Mouse (Mus musculus) heart, embryonic 13.5 days (tissue): Measurements from ENCODE around the gene Adap1. TPM values are rescaled to one million over a fixed set of nuclear protein-coding genes. Genes with fewer than 3 reads are reported as not detected.

Source experiments
- ATAC-seq: fragments of 200-750 bp; cut with Nextera tagmentation; 2 replicates; pipeline ENCODE4 v1.8.0; 2017; ENCODE audit warnings: moderate TSS enrichment; ENCODE audit not compliant: insufficient number of reproducible peaks, low FRiP score, low TSS enrichment; ENCODE audit errors: extremely low read depth
- H3K27ac ChIP-seq: fragments of 300-500 bp; sonication (generic); replicated peaks from 2 replicates; pipeline ENCODE4 v1.5.1; 2015; ENCODE audit warnings: moderate library complexity, mild to moderate bottlenecking, inconsistent platforms
- H3K27me3 ChIP-seq: fragments of 300-500 bp; sonication (generic); replicated peaks from 2 replicates; pipeline ENCODE4 v1.6.1; 2015; ENCODE audit warnings: mild to moderate bottlenecking, inconsistent platforms
- H3K36me3 ChIP-seq: fragments of 300-500 bp; sonication (generic); 2 replicates; pipeline ENCODE4 v1.6.1; 2015; ENCODE audit warnings: mild to moderate bottlenecking, inconsistent platforms
- H3K4me1 ChIP-seq: fragments of 300-500 bp; sonication (generic); 2 replicates; pipeline ENCODE4 v1.6.1; 2015; ENCODE audit warnings: inconsistent platforms
- H3K4me2 ChIP-seq: fragments of 300-500 bp; sonication (generic); 2 replicates; pipeline ENCODE4 v1.6.1; 2015; ENCODE audit warnings: inconsistent platforms, mild to moderate bottlenecking, moderate library complexity
- H3K4me3 ChIP-seq: fragments of 300-500 bp; sonication (generic); 2 replicates; pipeline ENCODE4 v1.5.1; 2015; ENCODE audit warnings: moderate library complexity, mild to moderate bottlenecking, inconsistent platforms
- H3K9ac ChIP-seq: fragments of 300-500 bp; sonication (generic); 2 replicates; pipeline ENCODE4 v1.6.1; 2015; ENCODE audit warnings: inconsistent platforms, mild to moderate bottlenecking, moderate library complexity
- H3K9me3 ChIP-seq: fragments of 300-500 bp; sonication (generic); 2 replicates; pipeline ENCODE4 v1.6.1; 2016; ENCODE audit warnings: inconsistent platforms
- WGBS: fragments of 180-500 bp; shearing (Covaris S2); methylation state at CpG from one replicate; pipeline ENCODE4 v1.1.7; 2015; ENCODE audit warnings: mixed read lengths; 5-methylcytosine and 5-hydroxymethylcytosine counted together
- polyA plus RNA-seq: library from polyadenylated mRNA; unstranded; fragments of >200 nt; fragmentation: Nextera tagmentation; extraction: Ambion mirVana; gene quantifications from 2 replicates; pipeline ENCODE4 v1.2.1, GENCODE M21; 2015

The Adap1 gene
- polyA plus RNA-seq, 1 experiment from 2014 or later: 0.70 TPM

- H3K4me2 ChIP-seq: peak overlapping the region; percentile 94; the same call in 1 of the 2 replicates
- 61% methylated on average over 6 of the region's 6 CpGs for WGBS
- H3K27ac ChIP-seq: peak overlapping the region; percentile 86
Measured at GRCm38 (mm10) chr5:139255777-139256176, 69.6 kb downstream of the Adap1 start.

DNA sequence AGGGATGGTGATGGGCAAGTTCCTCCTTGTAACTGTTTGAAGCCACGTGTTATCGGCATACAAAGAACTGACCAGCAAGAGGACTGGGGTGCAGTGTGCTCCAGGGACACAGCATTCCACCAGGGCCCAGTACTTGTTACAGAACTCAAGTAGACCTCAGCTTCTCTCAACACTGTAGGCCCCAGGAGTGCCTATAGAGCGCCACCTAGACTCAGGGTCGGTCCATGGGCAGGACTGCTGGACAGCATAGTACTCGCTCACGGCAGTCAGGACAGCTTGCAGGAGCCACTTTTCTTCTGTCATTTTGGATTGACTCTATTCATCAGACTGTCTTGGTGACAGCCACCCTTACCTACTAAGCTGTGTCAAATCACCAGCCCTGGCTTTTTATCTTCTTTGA lies 70.5 kb downstream of the Adap1 start:
- Histone ChIP-seq H3K4me2 (peak overlapping the region; percentile 94), H3K27me3 (no peaks in the 10 kb centered on the region), H3K9me3 (no peaks in the 10 kb centered on the region), H3K4me3 (no peak overlapping the region), H3K27ac (peak overlapping the region; percentile 86; the same call in 1 of the 2 replicates), H3K4me1 (peaks cover 76% of the 10 kb centered on the region), H3K9ac (peak overlapping the region; percentile 95), H3K36me3 (peaks cover 23% of the 10 kb centered on the region)
- 76% methylated on average over 6 of the region's 6 CpGs for WGBS
- no peak for ATAC-seq

More at GRCm38 (mm10) chr5:139255777-139256176, 69.6 kb downstream of the Adap1 start:
- Histone ChIP-seq H3K27me3 (no peaks in the 10 kb centered on the region), H3K4me1 (peaks cover 84% of the 10 kb centered on the region), H3K4me3 (no peak overlapping the region), H3K9me3 (no peaks in the 10 kb centered on the region), H3K36me3 (peaks cover 20% of the 10 kb centered on the region), H3K9ac (peak overlapping the region; percentile 95)
- ATAC-seq: no peak

DNA sequence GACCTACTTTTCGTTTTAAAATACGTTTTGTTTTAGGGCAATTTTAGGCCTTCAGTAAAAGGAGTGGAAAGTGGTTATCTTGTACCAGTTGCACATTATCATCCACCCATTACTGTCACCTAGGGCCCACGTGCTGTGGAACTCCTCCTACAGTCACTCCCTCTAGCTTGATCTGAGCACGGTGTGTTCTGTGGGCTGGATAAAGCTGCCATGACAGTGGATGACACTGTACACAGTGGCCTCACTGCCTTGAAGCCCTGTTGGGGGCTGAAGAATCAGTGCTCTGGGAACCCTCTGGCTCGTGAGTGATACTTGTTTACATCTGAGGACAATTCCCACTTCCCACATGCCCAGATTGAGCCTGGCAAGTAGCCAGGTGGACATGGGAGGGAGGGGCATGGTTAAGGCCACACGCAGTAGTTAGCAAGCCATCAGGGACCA lies 72.1 kb downstream of the Adap1 start:
- peaks cover 35% of the 10 kb centered on the region for H3K36me3 ChIP-seq
- no peaks in the 10 kb centered on the region for H3K9me3 ChIP-seq
- 4% methylated on average over 6 of the region's 6 CpGs for WGBS
- H3K4me1 ChIP-seq: peaks cover 67% of the 10 kb centered on the region
- no peak for ATAC-seq
- H3K9ac ChIP-seq: peak overlapping the region; percentile 95
- no peaks in the 10 kb centered on the region for H3K27me3 ChIP-seq
- peak overlapping the region; percentile 95 for H3K27ac ChIP-seq
- peak overlapping the region; percentile 80 for H3K4me3 ChIP-seq
- H3K4me2 ChIP-seq: peak overlapping the region; percentile 94

DNA sequence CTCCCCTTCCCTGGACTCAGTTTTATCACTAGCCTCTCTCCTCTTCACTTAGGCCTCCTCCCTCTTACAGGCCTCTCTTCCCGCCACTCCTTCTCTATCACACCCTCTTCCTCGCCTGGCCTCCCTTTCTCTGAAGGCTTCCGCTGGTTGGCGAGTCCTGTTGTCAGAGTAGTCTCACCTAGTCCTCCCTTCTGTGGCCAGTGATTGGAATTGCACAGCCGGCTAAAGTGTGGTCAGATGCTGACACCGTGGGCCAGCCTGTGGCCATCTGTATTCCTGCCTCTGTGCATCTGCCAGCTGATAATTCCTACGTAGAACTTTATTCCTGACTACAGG lies 72.5 kb downstream of the Adap1 start:
- no peaks in the 10 kb centered on the region for H3K9me3 ChIP-seq
- peak; percentile 2; the same call in 1 of the 2 replicates for ATAC-seq
- peaks cover 40% of the 10 kb centered on the region for H3K36me3 ChIP-seq
- H3K4me1 ChIP-seq: peaks cover 67% of the 10 kb centered on the region
- peak overlapping the region; percentile 80 for H3K4me3 ChIP-seq
- H3K27me3 ChIP-seq: no peaks in the 10 kb centered on the region
- H3K4me2 ChIP-seq: peak overlapping the region; percentile 94
- peak overlapping the region; percentile 95 for H3K27ac ChIP-seq
- WGBS: under 1% methylated on average over 7 of the region's 7 CpGs
- H3K9ac ChIP-seq: peak overlapping the region; percentile 95

DNA sequence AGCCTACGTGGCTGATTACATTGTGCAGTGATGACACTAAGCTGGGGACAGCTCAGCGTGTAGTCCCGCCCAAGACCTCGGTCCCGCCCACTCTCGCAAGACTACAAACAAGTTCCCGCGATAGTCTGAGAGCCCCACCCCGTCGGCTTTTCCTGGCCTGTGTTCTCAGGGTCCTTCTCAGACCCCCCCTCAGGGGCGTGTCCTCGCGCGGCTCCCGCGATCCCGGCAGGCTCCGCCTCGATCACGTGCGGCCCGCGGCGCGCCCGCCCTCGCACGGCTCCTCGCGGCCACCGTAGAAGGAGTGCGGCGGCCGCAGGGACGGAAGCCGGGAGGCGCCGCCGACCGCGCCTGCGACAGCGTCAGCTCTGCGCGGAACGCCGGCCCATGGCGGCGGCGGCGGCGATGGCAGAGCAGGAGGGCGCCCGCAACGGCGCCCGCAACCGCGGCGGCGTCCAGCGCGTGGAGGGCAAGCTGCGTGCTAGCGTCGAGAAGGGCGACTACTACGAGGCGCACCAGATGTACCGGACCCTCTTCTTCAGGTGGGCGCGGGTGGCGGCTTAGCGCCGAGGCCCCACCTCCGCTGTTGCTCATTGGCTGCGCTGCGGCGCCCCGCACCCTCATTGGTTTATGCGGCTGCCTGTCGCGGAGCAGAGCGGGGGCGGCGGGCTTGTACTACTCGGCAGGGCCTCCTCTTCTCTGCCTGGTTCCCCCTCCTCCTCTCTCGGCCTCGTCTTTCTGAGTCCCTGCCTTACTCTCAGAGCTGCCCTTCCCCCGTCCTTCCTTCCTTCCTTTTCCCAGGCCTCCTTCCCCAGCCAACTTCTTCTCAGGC lies 73.1 kb downstream of the Adap1 start, which contains the start of gene Get4:
Get4 (plus strand) TSS at position 244 of the 829 bp plus-strand sequence.
- Histone ChIP-seq H3K9ac (peak within 1 kb of the TSS; percentile 95), H3K4me3 (peak within 1 kb of the TSS; percentile 80), H3K9me3 (no peaks in the 10 kb centered on the region), H3K27me3 (no peaks in the 10 kb centered on the region), H3K27ac (peak within 1 kb of the TSS; percentile 95), H3K4me1 (peaks cover 67% of the 10 kb centered on the region), H3K36me3 (peaks cover 44% of the 10 kb centered on the region), H3K4me2 (peak within 1 kb of the TSS; percentile 94)
- WGBS: under 1% methylated on average over 77 of the region's 90 CpGs
- peak; percentile 92 for ATAC-seq

DNA sequence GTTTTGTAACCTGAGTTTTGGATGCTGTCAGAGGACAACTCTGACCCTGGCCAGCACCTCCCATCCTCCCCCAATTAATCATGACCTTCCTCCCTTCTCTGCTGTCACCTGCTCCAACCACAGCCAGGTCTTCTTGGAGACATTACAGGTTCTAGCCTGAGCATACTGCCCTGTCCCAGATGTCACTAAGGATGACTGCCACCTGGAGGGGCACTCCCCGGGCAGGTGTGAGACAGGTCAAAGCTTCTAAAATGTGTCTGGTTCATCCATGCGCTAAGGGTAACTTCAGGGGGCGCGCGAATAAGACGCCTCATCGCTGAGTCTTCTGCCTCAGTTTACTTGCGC lies 73.7 kb downstream of the Adap1 start:
- Histone ChIP-seq H3K9ac (peak overlapping the region; percentile 88), H3K9me3 (no peaks in the 10 kb centered on the region), H3K27ac (peak overlapping the region; percentile 95), H3K4me1 (peaks cover 64% of the 10 kb centered on the region), H3K36me3 (peaks cover 48% of the 10 kb centered on the region), H3K4me2 (peak overlapping the region; percentile 94), H3K27me3 (no peaks in the 10 kb centered on the region), H3K4me3 (peak overlapping the region; percentile 80)
- WGBS: 2% methylated on average over 8 of the region's 8 CpGs
- no peak for ATAC-seq

DNA sequence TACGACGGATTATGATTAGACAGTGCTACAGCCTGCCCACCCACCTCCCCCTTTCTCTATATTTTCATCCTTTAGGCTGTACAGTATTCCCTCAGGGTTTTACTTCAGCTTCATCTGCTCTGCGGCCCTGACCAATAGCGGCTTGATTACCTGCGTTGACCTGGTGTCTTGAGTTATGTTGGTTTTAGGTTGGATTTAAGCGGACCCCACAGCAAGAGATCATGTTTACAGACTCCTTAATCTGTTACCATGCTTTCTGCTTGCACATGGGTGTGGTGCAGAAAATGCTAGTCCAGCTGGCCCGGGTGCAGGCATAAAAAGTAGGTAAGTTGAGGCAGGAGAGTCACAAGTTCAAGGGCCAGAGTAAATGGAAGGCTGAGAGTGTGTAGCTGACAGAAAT lies 74.1 kb downstream of the Adap1 start:
- H3K4me1 ChIP-seq: peaks cover 59% of the 10 kb centered on the region
- peaks cover 52% of the 10 kb centered on the region for H3K36me3 ChIP-seq
- 75% methylated on average over 7 of the region's 7 CpGs for WGBS
- H3K4me3 ChIP-seq: peak overlapping the region; percentile 80
- ATAC-seq: no peak
- peak overlapping the region; percentile 95 for H3K27ac ChIP-seq
- H3K4me2 ChIP-seq: peak overlapping the region; percentile 94
- H3K9ac ChIP-seq: peak overlapping the region; percentile 88
- H3K27me3 ChIP-seq: no peaks in the 10 kb centered on the region
- H3K9me3 ChIP-seq: no peaks in the 10 kb centered on the region

DNA sequence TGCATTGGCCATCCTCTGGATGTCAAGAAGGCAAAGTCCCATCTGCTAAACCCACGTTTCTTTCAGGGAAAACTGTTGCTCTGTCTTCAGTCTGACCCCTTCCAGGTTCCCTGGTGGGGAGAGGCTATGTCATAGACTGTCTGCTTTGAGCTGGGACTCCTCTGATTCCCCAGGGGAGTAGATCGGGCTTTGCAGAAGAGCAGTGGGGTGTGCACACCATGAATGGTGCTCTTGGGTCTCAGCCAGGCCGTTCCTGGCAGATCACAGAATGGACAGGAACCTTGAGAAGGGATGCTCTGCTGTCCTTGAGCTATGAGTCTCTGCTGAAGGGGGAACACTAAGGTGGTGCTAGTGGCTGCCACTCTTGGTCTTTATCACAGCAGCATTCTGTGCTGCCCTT lies 76.6 kb downstream of the Adap1 start:
- Histone ChIP-seq H3K9me3 (no peaks in the 10 kb centered on the region), H3K4me3 (no peak overlapping the region), H3K9ac (0 out of 2 replicates have a peak overlapping the region, but pooled peaks have one; percentile 33), H3K4me1 (peaks cover 39% of the 10 kb centered on the region), H3K27me3 (no peaks in the 10 kb centered on the region), H3K27ac (no peak overlapping the region), H3K4me2 (no peak overlapping the region), H3K36me3 (peaks cover 70% of the 10 kb centered on the region)
- WGBS: 82% methylated on average over 3 of the region's 3 CpGs
- ATAC-seq: no peak

GRCm38 (mm10) chr5:139247767-139248166 lies 77.7 kb downstream of the Adap1 start:
- WGBS: 35% methylated on average over 3 of the region's 3 CpGs
- Histone ChIP-seq H3K4me3 (no peak overlapping the region), H3K4me2 (no peak overlapping the region), H3K4me1 (peaks cover 41% of the 10 kb centered on the region), H3K27ac (no peak overlapping the region), H3K36me3 (peaks cover 80% of the 10 kb centered on the region), H3K9me3 (no peaks in the 10 kb centered on the region), H3K9ac (no peak overlapping the region), H3K27me3 (no peaks in the 10 kb centered on the region)
- ATAC-seq: no peak

DNA sequence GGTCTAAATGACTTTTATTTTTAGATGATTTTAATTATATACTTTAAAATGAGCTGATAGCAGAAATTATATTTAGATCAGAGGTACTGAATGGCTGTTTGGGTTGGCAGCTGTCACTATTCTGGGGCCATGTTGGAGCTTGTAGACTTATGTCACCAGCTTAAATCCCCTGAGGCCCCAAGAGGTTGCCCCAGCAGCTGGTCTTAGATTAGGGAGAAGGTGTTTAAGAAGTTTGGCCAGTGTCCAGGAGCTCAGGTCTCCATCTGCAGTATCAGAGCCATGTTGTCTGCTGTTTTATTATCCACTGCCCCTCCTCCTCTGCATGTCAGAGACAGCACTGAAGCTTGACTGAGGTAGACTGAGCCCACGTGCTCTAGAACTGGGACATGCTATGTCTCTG lies 82.0 kb downstream of the Adap1 start:
- no peak; the same call in 1 of the 2 replicates for ATAC-seq
- Histone ChIP-seq H3K4me2 (no peak overlapping the region), H3K36me3 (peaks cover 100% of the 10 kb centered on the region), H3K27ac (peak overlapping the region; percentile 66), H3K9ac (no peak overlapping the region), H3K27me3 (no peaks in the 10 kb centered on the region), H3K4me1 (peaks cover 42% of the 10 kb centered on the region), H3K4me3 (no peak overlapping the region), H3K9me3 (no peaks in the 10 kb centered on the region)
- 46% methylated on average over 1 of the region's 1 CpGs for WGBS

DNA sequence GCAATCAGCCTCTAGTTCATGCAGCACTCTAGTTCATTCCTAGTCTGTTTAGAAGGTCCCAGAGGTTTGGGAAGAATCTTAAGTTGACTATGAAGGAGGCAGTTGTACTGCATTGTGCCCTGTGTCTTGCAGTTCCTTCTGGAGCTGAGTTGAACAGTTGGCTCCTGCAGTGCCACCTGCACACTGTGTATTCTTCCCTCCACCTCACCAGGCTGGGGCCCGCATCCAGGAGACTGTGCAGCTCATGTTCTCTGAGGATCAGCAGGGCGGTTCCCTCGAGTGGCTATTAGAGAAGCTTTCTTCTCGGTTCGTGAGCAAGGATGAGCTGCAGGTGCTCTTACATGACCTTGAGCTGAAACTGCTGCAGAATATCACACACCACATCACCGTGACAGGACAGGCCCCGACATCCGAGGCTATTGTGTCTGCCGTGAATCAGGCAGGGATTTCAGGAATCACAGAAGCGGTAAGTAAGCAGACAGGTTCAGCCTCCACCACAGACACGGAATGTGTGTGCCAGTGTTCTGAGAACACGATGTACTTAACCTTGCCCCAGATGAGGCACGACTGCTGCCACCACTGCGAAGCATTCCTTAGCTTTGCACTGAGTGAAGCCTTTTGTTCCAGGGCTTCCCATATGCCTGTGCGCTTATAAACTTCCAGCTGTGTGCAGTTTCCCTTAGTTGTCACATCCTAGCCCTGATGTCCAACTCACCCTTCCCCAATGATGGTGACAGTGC lies 84.2 kb downstream of the Adap1 start:
- H3K4me1 ChIP-seq: peaks cover 30% of the 10 kb centered on the region
- H3K9ac ChIP-seq: no peak overlapping the region
- peaks cover 100% of the 10 kb centered on the region for H3K36me3 ChIP-seq
- H3K27me3 ChIP-seq: no peaks in the 10 kb centered on the region
- H3K9me3 ChIP-seq: no peaks in the 10 kb centered on the region
- H3K4me2 ChIP-seq: no peak overlapping the region
- WGBS: 71% methylated on average over 15 of the region's 15 CpGs
- no peak for ATAC-seq
- H3K4me3 ChIP-seq: no peak overlapping the region
- peak overlapping the region; percentile 4; the same call in 1 of the 2 replicates for H3K27ac ChIP-seq
